Mouse (Mus musculus): ENCODE measurements at regions not wholly inside any gene's neighbourhood (a gene's known extent, or its start where the extent isn't known, plus 50 kb on each side); places are given as distances from the start of the nearest gene placed in this dataset.

GRCm38 (mm10) chr15:65646470-65646869 lies 631.8 kb upstream of the Gm21961 start:
- DNase-seq, result no peak

- no peak for DNase-seq
Observed at GRCm38 (mm10) chr15:65639484-65639883, 624.8 kb upstream of the Gm21961 start.

DNA sequence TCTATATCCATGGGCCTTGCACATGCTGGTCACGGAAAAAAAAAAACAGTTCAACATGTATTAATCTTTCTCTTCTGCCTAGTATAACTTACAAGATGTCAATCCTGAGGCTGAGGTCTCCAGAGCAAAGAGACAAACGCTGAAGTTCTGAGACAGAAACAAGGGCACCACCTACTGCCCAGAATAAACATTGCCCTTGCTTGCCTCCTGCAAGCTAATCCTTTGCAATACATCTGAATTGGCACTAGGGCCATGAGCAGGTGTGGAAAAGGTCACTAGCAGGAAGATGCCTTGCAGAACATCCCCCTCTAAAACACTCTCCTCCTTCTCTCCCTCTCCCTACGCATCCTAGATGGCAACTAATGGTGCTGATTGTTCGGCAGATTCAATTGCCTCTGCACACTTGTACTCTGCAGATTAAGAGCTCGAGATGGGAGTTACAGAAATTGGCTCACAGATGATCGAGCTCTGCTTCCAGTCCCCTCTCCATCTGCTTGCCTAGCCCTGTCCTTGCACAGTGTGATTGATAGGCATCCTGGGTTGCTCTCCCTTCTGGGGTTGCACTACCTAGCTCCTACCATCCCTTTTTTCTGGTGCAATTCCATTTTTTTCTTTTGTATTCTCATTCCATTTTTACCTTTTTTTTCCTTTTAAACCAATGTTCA lies 622.9 kb upstream of the Gm21961 start:
- DNase-seq, result peak; percentile 88 to 91

GRCm38 (mm10) chr15:65632440-65632839 lies 617.7 kb upstream of the Gm21961 start:
- no peak for DNase-seq

DNA sequence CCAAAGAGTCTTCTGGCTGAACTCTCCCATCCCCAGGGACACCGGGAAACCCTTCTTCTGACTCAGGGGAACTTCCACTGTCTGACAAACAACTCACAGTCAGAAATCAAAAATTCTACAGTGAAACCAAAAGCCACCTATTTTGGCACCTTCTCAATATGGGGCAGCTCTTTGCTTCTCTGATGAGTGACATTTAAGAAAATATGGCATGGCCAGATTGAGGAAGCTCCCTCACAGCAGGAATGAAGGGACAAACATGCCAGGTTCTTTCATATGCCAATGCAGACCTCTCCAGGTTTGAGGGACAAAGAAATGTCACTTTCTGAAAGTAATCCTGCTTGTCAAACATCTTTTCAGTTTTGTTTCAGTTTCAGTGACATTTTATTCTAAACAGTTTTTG lies 615.8 kb upstream of the Gm21961 start:
- DNase-seq, result peak; percentile 63 to 85

GRCm38 (mm10) chr15:65592718-65593477 lies 578.2 kb upstream of the Gm21961 start:
- DNase-seq, result no peak

DNA sequence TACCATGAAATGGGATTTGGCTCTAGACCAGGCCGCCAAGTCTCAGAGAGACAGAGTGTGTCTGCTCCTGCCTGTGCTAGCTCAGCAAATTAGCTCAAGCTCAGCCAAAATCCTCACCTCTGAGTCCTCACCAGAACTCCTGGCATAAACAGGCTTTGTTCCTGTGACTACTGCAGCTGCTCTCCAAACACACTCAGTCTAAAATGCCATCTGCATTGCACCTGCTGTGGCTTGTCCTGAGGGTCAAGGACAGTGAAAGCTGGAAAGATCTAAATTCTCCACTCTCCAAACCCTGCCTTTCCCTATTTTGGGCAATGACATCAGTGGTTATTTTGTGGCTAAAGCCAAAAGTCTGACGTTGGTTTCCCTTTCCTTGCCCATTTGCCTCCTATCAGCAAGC lies 570.9 kb upstream of the Gm21961 start:
- DNase-seq, result peak; percentile 42 to 46

DNA sequence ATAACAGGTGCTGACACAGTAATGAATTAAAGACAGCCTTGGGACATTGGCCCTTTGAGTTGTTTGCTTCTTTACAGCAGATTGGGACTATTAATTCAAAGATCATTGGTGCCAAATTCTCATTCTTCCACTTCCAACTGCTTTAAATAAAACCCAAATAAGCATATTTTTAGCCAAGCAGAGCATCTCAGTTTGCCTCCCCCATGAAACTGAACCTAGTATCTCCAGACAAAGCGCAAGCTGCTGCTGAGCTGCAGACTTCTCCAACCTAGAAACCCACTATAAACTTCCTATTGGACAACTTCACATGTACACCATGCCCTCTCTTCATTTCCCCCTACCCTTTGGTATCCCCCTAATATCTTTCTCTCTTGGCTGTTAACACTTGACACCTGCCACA lies 564.6 kb upstream of the Gm21961 start:
- DNase-seq, result no peak

DNA sequence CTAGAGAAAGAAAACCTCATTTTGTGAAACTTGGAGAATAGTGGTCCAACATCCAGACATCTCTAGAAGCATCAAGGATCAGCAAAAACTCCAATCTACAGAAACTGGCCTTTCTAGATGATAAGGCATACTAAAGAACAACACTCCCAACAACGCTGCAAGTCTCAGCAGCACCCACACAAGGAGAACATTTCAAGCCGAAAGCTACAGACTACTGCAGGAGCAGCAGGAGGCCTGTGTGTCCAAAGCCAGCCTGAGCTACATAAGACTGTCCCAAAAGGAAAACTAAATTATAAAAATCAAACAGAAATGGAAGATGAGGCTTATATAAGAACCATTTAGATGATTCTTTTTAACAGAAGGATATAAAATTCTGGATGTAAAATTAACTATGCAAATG lies 553.2 kb upstream of the Gm21961 start:
- no peak for DNase-seq

- DNase-seq, result no peak
Observed at GRCm38 (mm10) chr15:65557846-65558835, 543.4 kb upstream of the Gm21961 start.

- no peak for DNase-seq
Observed at GRCm38 (mm10) chr15:65549046-65549445, 534.3 kb upstream of the Gm21961 start.

- DNase-seq, result peak in 1 of 2 experiments; percentile 2
Observed at GRCm38 (mm10) chr15:65535606-65536005, 520.9 kb upstream of the Gm21961 start.

- no peak for DNase-seq
Observed at GRCm38 (mm10) chr15:65532241-65532640, 517.5 kb upstream of the Gm21961 start.

DNA sequence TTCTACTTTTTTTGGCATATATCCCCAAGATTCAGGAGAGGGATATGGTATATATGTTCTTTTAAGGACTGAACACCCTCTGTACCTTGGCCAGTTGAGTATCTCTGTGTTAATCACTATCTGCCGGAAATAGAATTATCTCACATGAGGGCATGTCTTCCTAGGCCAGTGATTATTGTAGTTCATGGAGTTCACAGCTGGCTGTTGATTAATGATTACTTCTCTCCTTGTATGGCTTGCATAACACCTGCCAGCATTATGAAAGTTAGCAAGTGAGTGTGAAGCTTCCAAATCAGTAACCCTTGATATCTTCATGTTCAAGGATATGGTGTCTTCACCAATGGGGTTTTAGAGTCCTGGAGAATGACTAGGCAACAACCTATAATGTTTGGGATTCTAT lies 488.0 kb upstream of the Gm21961 start:
- no peak for DNase-seq

- no peak for DNase-seq
Observed at GRCm38 (mm10) chr15:65478940-65479339, 464.2 kb upstream of the Gm21961 start.

DNA sequence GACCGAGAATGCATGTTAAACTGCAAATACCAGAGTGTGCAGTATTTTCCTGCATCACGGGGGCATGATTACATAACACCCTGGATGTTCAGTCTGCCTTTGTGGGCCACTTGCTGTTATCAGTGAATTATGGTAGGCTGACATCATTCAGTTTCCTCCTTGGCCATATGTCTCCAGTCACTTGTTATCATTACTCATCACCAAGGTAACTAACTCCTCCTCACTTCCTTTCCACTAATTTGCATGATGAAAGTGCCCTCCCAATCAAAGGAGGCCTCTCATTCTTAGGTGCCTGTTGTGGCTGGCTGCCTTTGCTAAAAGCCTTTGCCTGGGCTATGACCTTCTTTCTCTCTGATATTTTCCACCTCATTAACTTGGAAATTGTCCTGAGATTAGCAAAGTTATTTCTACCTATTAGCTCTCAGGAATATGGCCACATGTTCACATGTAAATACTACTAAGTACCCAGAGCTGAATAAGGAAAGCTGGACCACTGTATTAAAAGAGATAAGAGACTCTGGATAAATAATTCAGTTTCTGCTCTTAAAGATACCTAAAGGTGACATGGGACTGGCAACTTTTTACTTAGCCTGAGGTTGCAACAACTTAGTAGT lies 440.6 kb upstream of the Gm21961 start:
- DNase-seq, result peak; percentile 12 to 30

GRCm38 (mm10) chr15:65452258-65453028 lies 437.7 kb upstream of the Gm21961 start:
- peak; percentile 35 to 46 for DNase-seq

GRCm38 (mm10) chr15:65419736-65420135 lies 405.0 kb upstream of the Gm21961 start:
- no peak for DNase-seq
